Mouse (Mus musculus): ENCODE data around the gene Cacng8. TPM values are rescaled to one million over a fixed set of nuclear protein-coding genes. Genes with fewer than 3 reads are reported as not detected.

Cacng8 gene
- polyA plus RNA-seq, 1 experiment = not detected

DNA sequence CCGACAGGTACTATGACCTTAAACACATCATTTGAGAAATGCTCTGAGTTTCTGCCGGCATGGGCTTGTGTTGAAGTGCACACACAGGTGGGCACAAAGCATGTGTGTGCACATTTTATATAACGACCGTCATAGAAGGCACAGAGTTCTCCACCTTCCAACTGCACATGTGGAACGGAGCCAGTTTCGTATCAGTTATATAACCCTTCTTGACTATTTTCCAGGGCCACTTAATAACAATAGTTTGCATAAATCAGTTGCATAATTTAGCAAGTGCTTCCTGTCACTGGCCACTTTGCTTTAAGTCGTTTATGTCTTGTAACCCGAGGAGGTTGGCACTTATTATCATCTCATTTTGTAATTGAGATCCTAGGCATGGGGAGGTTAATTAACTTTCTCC is 16.7 kb upstream of the Cacng8 start:
- H3K4me1 ChIP-seq (ENCODE audit: control insufficient read depth, insufficient read depth, low read length) = no peaks in the 10 kb centered on the region
- no peak overlapping the region for H3K4me3 ChIP-seq (replicated peaks; ENCODE audit: control insufficient read depth, low read depth, low read length)
- TF ChIP-seq POLR2A (IDR thresholded peaks at IDR 0.05; ENCODE audit: borderline replicate concordance, control insufficient read depth, low read depth, low read length) = no peak
- no peak for TF ChIP-seq CTCF (IDR thresholded peaks at IDR 0.05; ENCODE audit: control insufficient read depth, insufficient read depth, low read length)
- WGBS = 56% methylated on average over 8 of the region's 8 CpGs
- H3K27ac ChIP-seq (ENCODE audit: control insufficient read depth, insufficient read depth, low read depth, low read length, poor library complexity) = no peak overlapping the region

- TF ChIP-seq POLR2A (IDR thresholded peaks at IDR 0.05; ENCODE audit: borderline replicate concordance, control insufficient read depth, low read depth, low read length) (no peak), CTCF (IDR thresholded peaks at IDR 0.05; ENCODE audit: control insufficient read depth, insufficient read depth, low read length) (peak; percentile 53; the same call in 1 of the 2 replicates)
- 41% methylated on average over 4 of the region's 4 CpGs for WGBS
- Histone ChIP-seq H3K27ac (ENCODE audit: control insufficient read depth, insufficient read depth, low read depth, low read length, poor library complexity) (no peak overlapping the region), H3K4me1 (ENCODE audit: control insufficient read depth, insufficient read depth, low read length) (no peaks in the 10 kb centered on the region), H3K4me3 (replicated peaks; ENCODE audit: control insufficient read depth, low read depth, low read length) (no peak overlapping the region)
Measured at GRCm38 (mm10) chr7:3376831-3377230, 13.7 kb upstream of the Cacng8 start.

- no peak overlapping the region for H3K4me3 ChIP-seq (replicated peaks; ENCODE audit: control insufficient read depth, low read depth, low read length)
- WGBS = 81% methylated on average over 9 of the region's 9 CpGs
- no peaks in the 10 kb centered on the region for H3K4me1 ChIP-seq (ENCODE audit: control insufficient read depth, insufficient read depth, low read length)
- H3K27ac ChIP-seq (ENCODE audit: control insufficient read depth, insufficient read depth, low read depth, low read length, poor library complexity) = no peak overlapping the region
- no peak for TF ChIP-seq CTCF (IDR thresholded peaks at IDR 0.05; ENCODE audit: control insufficient read depth, insufficient read depth, low read length)
- TF ChIP-seq POLR2A (IDR thresholded peaks at IDR 0.05; ENCODE audit: borderline replicate concordance, control insufficient read depth, low read depth, low read length) = no peak
Measured at GRCm38 (mm10) chr7:3382123-3382522, 8.4 kb upstream of the Cacng8 start.

DNA sequence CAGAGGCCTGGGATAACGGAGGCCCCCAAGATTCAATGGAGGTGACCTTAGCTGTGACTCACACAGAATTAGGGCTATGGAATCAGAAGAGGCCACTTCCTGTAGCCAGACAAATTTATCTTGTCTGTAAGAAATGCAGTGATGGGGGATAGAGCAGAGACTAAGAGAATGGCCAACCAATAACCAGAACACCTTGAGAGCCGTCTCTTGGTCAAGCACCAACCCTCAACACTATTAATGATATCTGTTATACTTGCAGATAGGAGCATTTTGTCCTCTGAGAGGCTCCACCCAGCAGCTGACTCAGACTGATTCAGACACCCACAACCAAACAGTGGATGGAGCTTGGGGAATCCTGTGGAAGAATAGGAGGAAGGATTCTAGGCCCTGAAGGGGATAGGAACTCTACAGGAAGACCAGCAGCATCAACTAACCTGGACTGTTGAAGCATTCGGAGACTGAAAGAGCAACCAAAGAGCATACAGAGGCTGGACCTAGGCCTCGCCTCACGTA is 5.6 kb upstream of the Cacng8 start:
- no peaks in the 10 kb centered on the region for H3K4me1 ChIP-seq (ENCODE audit: control insufficient read depth, insufficient read depth, low read length)
- no peak overlapping the region for H3K27ac ChIP-seq (ENCODE audit: control insufficient read depth, insufficient read depth, low read depth, low read length, poor library complexity)
- H3K4me3 ChIP-seq (replicated peaks; ENCODE audit: control insufficient read depth, low read depth, low read length) = no peak overlapping the region
- TF ChIP-seq POLR2A (IDR thresholded peaks at IDR 0.05; ENCODE audit: borderline replicate concordance, control insufficient read depth, low read depth, low read length) (no peak), CTCF (IDR thresholded peaks at IDR 0.05; ENCODE audit: control insufficient read depth, insufficient read depth, low read length) (no peak)
- WGBS = 84% methylated on average over 5 of the region's 5 CpGs

DNA sequence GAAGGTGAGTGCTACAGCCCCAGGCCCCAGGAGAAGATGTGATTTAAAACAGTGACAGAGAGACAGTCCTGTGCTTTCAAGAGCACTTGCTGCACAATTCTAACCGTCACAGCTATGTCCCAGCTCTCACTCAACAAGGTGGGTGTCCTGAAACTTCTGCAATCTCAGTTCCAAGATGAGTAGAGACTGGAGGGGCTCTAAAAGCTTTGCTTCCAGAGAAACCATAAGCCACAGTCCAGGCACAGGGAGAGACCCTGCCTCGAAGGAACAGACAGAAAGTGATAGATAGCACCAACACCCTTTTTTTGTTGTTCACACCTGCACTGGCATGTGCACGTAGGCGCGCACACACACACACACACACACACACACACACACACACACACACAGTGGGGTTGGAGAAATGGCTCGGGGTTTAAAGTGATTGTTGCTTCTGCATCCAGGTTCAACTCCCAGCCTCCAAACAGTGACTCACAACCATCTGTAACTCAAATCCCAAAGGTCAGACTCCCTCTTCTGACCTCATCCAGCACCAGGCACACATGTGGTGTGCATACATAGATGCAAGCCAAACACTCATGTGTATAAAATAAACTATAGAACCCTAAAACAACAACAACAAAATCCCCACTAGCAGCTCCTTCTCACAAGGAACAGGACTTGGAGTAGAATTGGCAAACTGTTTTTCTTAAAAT is 4.3 kb upstream of the Cacng8 start:
- WGBS = 71% methylated on average over 6 of the region's 6 CpGs
- Histone ChIP-seq H3K4me3 (replicated peaks; ENCODE audit: control insufficient read depth, low read depth, low read length) (no peak overlapping the region), H3K4me1 (ENCODE audit: control insufficient read depth, insufficient read depth, low read length) (no peaks in the 10 kb centered on the region), H3K27ac (ENCODE audit: control insufficient read depth, insufficient read depth, low read depth, low read length, poor library complexity) (no peak overlapping the region)
- TF ChIP-seq CTCF (IDR thresholded peaks at IDR 0.05; ENCODE audit: control insufficient read depth, insufficient read depth, low read length) (no peak), POLR2A (IDR thresholded peaks at IDR 0.05; ENCODE audit: borderline replicate concordance, control insufficient read depth, low read depth, low read length) (no peak)

GRCm38 (mm10) chr7:3387761-3388160 is 2.7 kb upstream of the Cacng8 start:
- Histone ChIP-seq H3K4me3 (replicated peaks; ENCODE audit: control insufficient read depth, low read depth, low read length) (no peak overlapping the region), H3K27ac (ENCODE audit: control insufficient read depth, insufficient read depth, low read depth, low read length, poor library complexity) (no peak overlapping the region), H3K4me1 (ENCODE audit: control insufficient read depth, insufficient read depth, low read length) (no peaks in the 10 kb centered on the region)
- 87% methylated on average over 18 of the region's 18 CpGs for WGBS
- TF ChIP-seq POLR2A (IDR thresholded peaks at IDR 0.05; ENCODE audit: borderline replicate concordance, control insufficient read depth, low read depth, low read length) = no peak
- no peak for TF ChIP-seq CTCF (IDR thresholded peaks at IDR 0.05; ENCODE audit: control insufficient read depth, insufficient read depth, low read length)

DNA sequence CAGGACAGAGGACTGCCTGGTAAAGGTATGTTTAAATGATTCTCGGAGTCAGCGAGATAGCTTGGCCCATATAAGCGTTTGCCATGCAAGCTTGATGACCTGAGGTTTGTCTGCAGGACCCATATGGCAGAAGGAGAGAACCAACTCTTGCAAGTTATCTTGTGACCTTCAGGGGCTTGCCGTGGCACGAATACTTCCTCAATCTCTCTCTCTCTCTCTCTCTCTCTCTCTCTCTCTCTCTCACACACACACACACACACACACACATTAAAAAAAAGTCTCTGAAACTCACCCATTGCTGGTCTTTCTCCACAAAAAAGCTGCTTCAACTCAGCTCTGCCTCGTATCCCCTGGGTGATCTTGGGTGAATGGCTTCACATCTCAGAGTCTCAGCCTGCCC is 1.6 kb upstream of the Cacng8 start:
- TF ChIP-seq POLR2A (IDR thresholded peaks at IDR 0.05; ENCODE audit: borderline replicate concordance, control insufficient read depth, low read depth, low read length) = no peak
- no peak for TF ChIP-seq CTCF (IDR thresholded peaks at IDR 0.05; ENCODE audit: control insufficient read depth, insufficient read depth, low read length)

GRCm38 (mm10) chr7:3389444-3390412 is 755 bp upstream of the Cacng8 start:
- no peak for TF ChIP-seq CTCF (IDR thresholded peaks at IDR 0.05; ENCODE audit: control insufficient read depth, insufficient read depth, low read length)
- TF ChIP-seq POLR2A (IDR thresholded peaks at IDR 0.05; ENCODE audit: borderline replicate concordance, control insufficient read depth, low read depth, low read length) = no peak
- Histone ChIP-seq H3K4me3 (replicated peaks; ENCODE audit: control insufficient read depth, low read depth, low read length) (no peak overlapping the region), H3K27ac (ENCODE audit: control insufficient read depth, insufficient read depth, low read depth, low read length, poor library complexity) (no peak overlapping the region), H3K4me1 (ENCODE audit: control insufficient read depth, insufficient read depth, low read length) (no peaks in the 10 kb centered on the region)
- 3% methylated on average over 17 of the region's 17 CpGs for WGBS

More for the DNA sequence above, 1.6 kb upstream of the Cacng8 start:
- WGBS = 21% methylated on average over 6 of the region's 6 CpGs
- Histone ChIP-seq H3K4me3 (replicated peaks; ENCODE audit: control insufficient read depth, low read depth, low read length) (no peak overlapping the region), H3K4me1 (ENCODE audit: control insufficient read depth, insufficient read depth, low read length) (no peaks in the 10 kb centered on the region), H3K27ac (ENCODE audit: control insufficient read depth, insufficient read depth, low read depth, low read length, poor library complexity) (no peak overlapping the region)

Measured in bone marrow, adult 2 months (tissue).